Mouse (Mus musculus) right cerebral cortex, postnatal 4 days (tissue): ENCODE results near the gene Hist1h2ah.

Source experiments
- DNase-seq: peaks from one replicate; pipeline ENCODE4 v3.0.0-alpha.2; 2022

The Hist1h2ah gene

GRCm38 (mm10) chr13:22007121-22007510 is 28.3 kb downstream of the Hist1h2ah start:
- no peak for DNase-seq

GRCm38 (mm10) chr13:22006334-22007120 is 28.8 kb downstream of the Hist1h2ah start:
- no peak for DNase-seq

- no peak for DNase-seq
Measured at GRCm38 (mm10) chr13:22005605-22006333, 29.6 kb downstream of the Hist1h2ah start.

- DNase-seq: no peak
Measured at GRCm38 (mm10) chr13:22001823-22002222, 33.5 kb downstream of the Hist1h2ah start.

- DNase-seq: no peak
Measured at GRCm38 (mm10) chr13:22001346-22001745, 34.0 kb downstream of the Hist1h2ah start.

- no peak for DNase-seq
Measured at GRCm38 (mm10) chr13:21999147-21999546, 36.2 kb downstream of the Hist1h2ah start.

GRCm38 (mm10) chr13:21998412-21998811 is 37.0 kb downstream of the Hist1h2ah start:
- DNase-seq: no peak

- no peak for DNase-seq
Measured at GRCm38 (mm10) chr13:21997821-21998220, 37.5 kb downstream of the Hist1h2ah start.

- no peak for DNase-seq
Measured at GRCm38 (mm10) chr13:21997201-21997820, 38.1 kb downstream of the Hist1h2ah start.

GRCm38 (mm10) chr13:21996840-21997185 is 38.6 kb downstream of the Hist1h2ah start:
- no peak for DNase-seq

GRCm38 (mm10) chr13:21996101-21996839 is 39.1 kb downstream of the Hist1h2ah start:
- no peak for DNase-seq

GRCm38 (mm10) chr13:21995331-21995914 is 39.9 kb downstream of the Hist1h2ah start:
- peak; percentile 16 for DNase-seq

GRCm38 (mm10) chr13:21994896-21995295 is 40.5 kb downstream of the Hist1h2ah start:
- no peak for DNase-seq

- DNase-seq: peak; percentile 27
Measured at GRCm38 (mm10) chr13:21993957-21994738, 41.2 kb downstream of the Hist1h2ah start.

GRCm38 (mm10) chr13:21992550-21992949 is 42.8 kb downstream of the Hist1h2ah start:
- DNase-seq: no peak
